Comparison of ENCODE assay signal across 34 mouse cellular contexts in the genomic region with DNA sequence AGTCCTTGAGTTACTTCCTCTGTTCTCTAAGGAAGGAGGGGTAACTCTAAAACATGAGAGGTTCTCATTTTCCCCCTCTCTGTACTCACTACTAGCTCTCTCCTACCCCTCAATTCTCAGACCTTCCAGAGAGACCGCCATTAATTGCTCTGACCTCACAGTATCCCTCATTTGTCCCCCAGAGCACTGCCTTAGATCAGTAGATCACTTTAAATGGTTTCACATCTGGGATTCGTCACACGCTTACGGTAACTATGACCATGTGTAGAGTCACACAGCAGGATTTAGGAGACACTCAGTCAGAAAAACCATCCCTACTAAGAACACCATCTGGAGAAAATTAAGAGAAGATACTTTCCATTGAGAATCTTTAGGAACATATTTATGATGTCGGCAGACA.
DNase-seq lines count a peak whose midpoint lies in the region; ATAC-seq and TF ChIP-seq lines count a peak whose summit lies in the region.
"Had no signal": no experiment of that assay in that cellular context is flagged by ENCODE, and none has a peak within 500 bp of the region (broad histone marks: within the 10 kb centered on the region; RNA-seq: fewer than 3 reads in every experiment).

No protein-coding gene starts in this region.

- DNase-seq in embryo, embryonic 11 days, result peak; percentile 68
- DNase-seq in embryonic facial prominence, embryonic 11.5 days (ENCODE audit: low spot score), result peak; percentile 84
- no peak for DNase-seq in retina, embryonic 14.5 days (ENCODE audit: low spot score)
- DNase-seq in right cerebral cortex, postnatal 4 days, result no peak
- DNase-seq: adrenal gland, adult 2 months; adrenal gland, postnatal 36 days; B cell, adult 2 months; cerebellum, adult 2 months; cerebellum, postnatal 14 days; gastrocnemius, postnatal 25 days; heart, adult 11 months; kidney, postnatal 25 days; liver; lung, embryonic 14.5 days; lung, postnatal 14 days; right cerebral cortex, postnatal 25 days; spleen, adult 18-20 months had no signal

- H3K36me3 ChIP-seq in embryonic facial prominence, embryonic 11.5 days (replicated peaks; ENCODE audit: control insufficient read depth, insufficient read depth, low read depth, low read length), result no peaks in the 10 kb centered on the region
- H3K36me3 ChIP-seq in stomach, embryonic 15.5 days, result no peaks in the 10 kb centered on the region
- H3K36me3 ChIP-seq: forebrain, embryonic 12.5 days; heart, embryonic 10.5 days; heart, embryonic 15.5 days; hindbrain, embryonic 12.5 days; intestine, embryonic 15.5 days; kidney, embryonic 15.5 days; liver, embryonic 15.5 days; midbrain, embryonic 10.5 days; midbrain, embryonic 15.5 days; neural tube, embryonic 15.5 days had no signal

- H3K9ac ChIP-seq in embryonic facial prominence, embryonic 11.5 days (replicated peaks; ENCODE audit: low read length), result no peak overlapping the region
- no peak overlapping the region for H3K9ac ChIP-seq in stomach, embryonic 15.5 days
- H3K9ac ChIP-seq: forebrain, embryonic 12.5 days; heart, embryonic 15.5 days; hindbrain, embryonic 12.5 days; intestine, embryonic 15.5 days; kidney, embryonic 15.5 days; liver, embryonic 15.5 days; lung, embryonic 14.5 days; midbrain, embryonic 15.5 days; neural tube, embryonic 15.5 days had no signal

- no peak overlapping the region for H3K4me3 ChIP-seq in embryonic facial prominence, embryonic 11.5 days (ENCODE audit: low read depth, low read length)
- H3K4me3 ChIP-seq in embryonic fibroblast, embryonic 13.5 days (ENCODE audit: insufficient read depth, low read length), result no peak overlapping the region
- H3K4me3 ChIP-seq in stomach, embryonic 15.5 days (replicated peaks), result no peak overlapping the region
- H3K4me3 ChIP-seq: forebrain, embryonic 12.5 days; heart, embryonic 10.5 days; heart, embryonic 15.5 days; hindbrain, embryonic 12.5 days; intestine, embryonic 15.5 days; kidney, embryonic 15.5 days; layer of hippocampus, adult 2 months; left cerebral cortex, adult 2 months; liver, embryonic 15.5 days; midbrain, embryonic 10.5 days; midbrain, embryonic 15.5 days; neural tube, embryonic 15.5 days had no signal

- no peak overlapping the region for H3K4me2 ChIP-seq in embryonic facial prominence, embryonic 11.5 days (ENCODE audit: low read depth, low read length)
- H3K4me2 ChIP-seq in stomach, embryonic 15.5 days, result no peak overlapping the region
- H3K4me2 ChIP-seq: forebrain, embryonic 12.5 days; heart, embryonic 15.5 days; hindbrain, embryonic 12.5 days; intestine, embryonic 15.5 days; kidney, embryonic 15.5 days; liver, embryonic 15.5 days; lung, embryonic 14.5 days; midbrain, embryonic 15.5 days; neural tube, embryonic 15.5 days had no signal

- no peaks in the 10 kb centered on the region for H3K27me3 ChIP-seq in embryonic facial prominence, embryonic 11.5 days (ENCODE audit: control insufficient read depth, insufficient read depth, low read length)
- H3K27me3 ChIP-seq in stomach, embryonic 15.5 days (replicated peaks), result no peaks in the 10 kb centered on the region
- H3K27me3 ChIP-seq: CH12.LX; heart, embryonic 15.5 days; hindbrain, embryonic 12.5 days; intestine, embryonic 15.5 days; kidney, embryonic 15.5 days; liver, embryonic 15.5 days; midbrain, embryonic 15.5 days; neural tube, embryonic 15.5 days had no signal

- H3K9me3 ChIP-seq in embryonic facial prominence, embryonic 11.5 days (replicated peaks; ENCODE audit: control insufficient read depth, low read length), result no peaks in the 10 kb centered on the region
- H3K9me3 ChIP-seq in stomach, embryonic 15.5 days, result no peaks in the 10 kb centered on the region
- H3K9me3 ChIP-seq: forebrain, embryonic 12.5 days; heart, embryonic 10.5 days; heart, embryonic 15.5 days; hindbrain, embryonic 12.5 days; intestine, embryonic 15.5 days; kidney, embryonic 15.5 days; liver, embryonic 15.5 days; midbrain, embryonic 10.5 days; midbrain, embryonic 15.5 days; neural tube, embryonic 15.5 days had no signal

- WGBS in embryonic facial prominence, embryonic 11.5 days, result 38% methylated on average over 5 of the region's 5 CpGs
- 70% methylated on average over 5 of the region's 5 CpGs for WGBS in stomach, embryonic 15.5 days

- TF ChIP-seq CTCF in embryonic fibroblast, embryonic 13.5 days (IDR thresholded peaks at IDR 0.05; ENCODE audit: borderline replicate concordance, insufficient read depth, low read length), result no peak

- peak; percentile 73 for ATAC-seq in embryonic facial prominence, embryonic 11.5 days (replicated peaks; ENCODE audit: insufficient number of reproducible peaks, low FRiP score, low TSS enrichment, low read depth)
- peak; percentile 7; the same call in 1 of the 2 replicates for ATAC-seq in stomach, embryonic 15.5 days (ENCODE audit: insufficient read depth, low FRiP score, low read depth)
- ATAC-seq: activated CD4-positive, CD25-positive, alpha-beta regulatory T cell, adult 4 months; hindbrain, postnatal 0 days; intestine, embryonic 15.5 days; midbrain, embryonic 15.5 days had no signal

- H3K4me1 ChIP-seq in embryonic facial prominence, embryonic 11.5 days (ENCODE audit: control insufficient read depth, insufficient read depth, low read length), result no peaks in the 10 kb centered on the region
- no peaks in the 10 kb centered on the region for H3K4me1 ChIP-seq in embryonic fibroblast, embryonic 13.5 days (ENCODE audit: control insufficient read depth, insufficient read depth, low read length)
- no peaks in the 10 kb centered on the region for H3K4me1 ChIP-seq in stomach, embryonic 15.5 days
- H3K4me1 ChIP-seq: heart, embryonic 10.5 days; heart, embryonic 15.5 days; intestine, embryonic 15.5 days; liver, embryonic 15.5 days had no signal

- no peak overlapping the region for H3K27ac ChIP-seq in embryonic facial prominence, embryonic 11.5 days (replicated peaks; ENCODE audit: low read depth, low read length)
- peak overlapping the region; percentile 72 for H3K27ac ChIP-seq in embryonic fibroblast, embryonic 13.5 days (ENCODE audit: insufficient read depth, low read length)
- no peak overlapping the region for H3K27ac ChIP-seq in stomach, embryonic 15.5 days
- H3K27ac ChIP-seq: forebrain, embryonic 12.5 days; heart, embryonic 10.5 days; heart, embryonic 15.5 days; hindbrain, embryonic 12.5 days; hindbrain, postnatal 0 days; intestine, embryonic 15.5 days; kidney, embryonic 15.5 days; layer of hippocampus, adult 2 months; left cerebral cortex, adult 2 months; liver, embryonic 15.5 days; midbrain, embryonic 10.5 days; midbrain, embryonic 15.5 days; neural tube, embryonic 15.5 days had no signal

- no peak for TF ChIP-seq POLR2A in embryonic fibroblast, embryonic 13.5 days (IDR thresholded peaks at IDR 0.05; ENCODE audit: low read depth, low read length)

Comparison
In these comparisons a context has a peak if more than half of its experiments do, and no peak if none do; other contexts are left out.
1. DNase-seq: peak in embryo, embryonic 11 days (single experiment) and embryonic facial prominence, embryonic 11.5 days (single experiment); none in retina, embryonic 14.5 days (single experiment) and right cerebral cortex, postnatal 4 days (single experiment).